In genomic region chr10:39842621-39843020, GRCm38 (mm10) we compare ENCODE assay signal across 27 mouse cellular contexts.
"Had no signal": no experiment of that assay in that cellular context is flagged by ENCODE, and none has a peak within 500 bp of the region (broad histone marks: within the 10 kb centered on the region; RNA-seq: fewer than 3 reads in every experiment).

No protein-coding gene starts in this region.

- H3K9me3 ChIP-seq: heart, embryonic 10.5 days; heart, embryonic 12.5 days; hindbrain, embryonic 10.5 days; hindbrain, embryonic 12.5 days; intestine, embryonic 15.5 days; limb, embryonic 10.5 days; limb, embryonic 12.5 days; liver, embryonic 13.5 days; liver, embryonic 15.5 days had no signal

- H3K27me3 ChIP-seq: heart, embryonic 12.5 days; hindbrain, embryonic 12.5 days; intestine, embryonic 15.5 days; limb, embryonic 12.5 days; liver, embryonic 13.5 days; liver, embryonic 15.5 days had no signal

- ATAC-seq: hindbrain, embryonic 16.5 days; inflammation-experienced regulatory T-cells, adult 6 months; intestine, embryonic 15.5 days; intestine, postnatal 0 days had no signal

- H3K4me3 ChIP-seq: gastrocnemius, adult 2 months; heart, embryonic 10.5 days; heart, embryonic 12.5 days; hindbrain, embryonic 10.5 days; hindbrain, embryonic 12.5 days; intestine, embryonic 15.5 days; left cerebral cortex, adult 2 months; limb, embryonic 10.5 days; limb, embryonic 12.5 days; liver, embryonic 13.5 days; liver, embryonic 15.5 days had no signal

- H3K4me2 ChIP-seq: heart, embryonic 12.5 days; hindbrain, embryonic 12.5 days; hindbrain, embryonic 14.5 days; intestine, embryonic 15.5 days; limb, embryonic 12.5 days; liver, embryonic 11.5 days; liver, embryonic 13.5 days; liver, embryonic 15.5 days had no signal

- H3K27ac ChIP-seq: gastrocnemius, adult 2 months; heart, embryonic 10.5 days; hindbrain, embryonic 10.5 days; hindbrain, embryonic 12.5 days; hindbrain, embryonic 14.5 days; intestine, embryonic 15.5 days; left cerebral cortex, adult 2 months; limb, embryonic 10.5 days; limb, embryonic 12.5 days; liver, embryonic 13.5 days; liver, embryonic 15.5 days had no signal

- H3K4me1 ChIP-seq: heart, embryonic 10.5 days; heart, embryonic 12.5 days; hindbrain, embryonic 10.5 days; hindbrain, embryonic 12.5 days; intestine, embryonic 15.5 days; limb, embryonic 10.5 days; limb, embryonic 12.5 days; liver, embryonic 13.5 days; liver, embryonic 15.5 days had no signal

- DNase-seq: gastrocnemius, adult 2 months; gastrocnemius, postnatal 10 days; gastrocnemius, postnatal 25 days; heart, adult 18-20 months; heart, postnatal 10 days; heart, postnatal 4 days; kidney, adult 18-20 months; kidney, adult 8-10 months; kidney, postnatal 10 days; kidney, postnatal 25 days; kidney, postnatal 4 days; liver; liver, embryonic 13.5 days had no signal

- H3K9ac ChIP-seq: heart, embryonic 12.5 days; hindbrain, embryonic 12.5 days; hindbrain, embryonic 14.5 days; intestine, embryonic 15.5 days; limb, embryonic 12.5 days; liver, embryonic 13.5 days; liver, embryonic 15.5 days had no signal
